Comparison of ENCODE assay signal across 12 mouse cellular contexts in the genomic region with DNA sequence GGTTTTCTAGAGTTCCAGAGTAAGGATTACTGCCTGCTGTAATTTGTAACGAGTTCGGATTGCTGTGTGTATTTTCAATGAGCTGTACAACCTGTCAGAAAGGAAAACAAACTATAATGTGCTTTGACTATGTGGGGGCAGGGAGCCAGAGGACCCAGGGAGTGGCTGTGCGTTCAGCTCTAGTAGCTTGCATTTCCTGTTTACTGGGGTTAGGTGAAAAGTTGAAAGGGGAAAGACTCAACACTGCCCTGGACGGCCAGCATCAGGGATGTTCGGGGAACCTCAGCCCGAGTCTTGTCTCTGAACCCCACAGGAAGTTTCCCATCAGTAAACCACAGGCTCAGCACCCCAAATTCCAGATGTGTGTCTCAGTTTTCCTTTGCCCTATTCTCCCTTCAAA. TPM values are rescaled to one million over a fixed set of nuclear protein-coding genes. Genes with fewer than 3 reads are reported as not detected.
DNase-seq lines count a peak whose midpoint lies in the region; ATAC-seq and TF ChIP-seq lines count a peak whose summit lies in the region.
"Had no signal": no experiment of that assay in that cellular context is flagged by ENCODE, and none has a peak within 500 bp of the region (broad histone marks: within the 10 kb centered on the region; RNA-seq: fewer than 3 reads in every experiment).

No protein-coding gene starts in this region.

- peak overlapping the region; percentile 10; the same call in 1 of the 2 replicates for H3K27ac ChIP-seq in kidney, adult 2 months (ENCODE audit: insufficient read depth, low read depth, low read length)
- no peak overlapping the region for H3K27ac ChIP-seq in kidney, embryonic 16.5 days (ENCODE audit: low read length)
- no peak overlapping the region for H3K27ac ChIP-seq in hindbrain, embryonic 16.5 days (ENCODE audit: low read depth, low read length)
- H3K27ac ChIP-seq: heart, embryonic 15.5 days had no signal

- DNase-seq in kidney, adult 2 months: peak; percentile 75
- peak; percentile 51 to 71 for DNase-seq in CD8-positive naive resting alpha-beta T cell, adult 2 months (ENCODE audit: low read depth in 2 of 2, low spot score in 2 of 2)
- peak; percentile 55 to 68 for DNase-seq in kidney, postnatal 36 days
- no peak for DNase-seq in ovary, postnatal 10 days (ENCODE audit: low spot score)
- no peak for DNase-seq in yolk sac, embryonic 10.5 days (ENCODE audit: low spot score)

- H3K4me2 ChIP-seq in kidney, embryonic 16.5 days (replicated peaks; ENCODE audit: low read depth, low read length): no peak overlapping the region
- no peak overlapping the region for H3K4me2 ChIP-seq in hindbrain, embryonic 16.5 days (ENCODE audit: low read length)
- H3K4me2 ChIP-seq: heart, embryonic 15.5 days; liver, embryonic 11.5 days; midbrain, embryonic 11.5 days had no signal

- peaks cover 2% of the 10 kb centered on the region; the same call in 1 of the 2 replicates for H3K4me1 ChIP-seq in kidney, adult 2 months (ENCODE audit: control insufficient read depth, insufficient read depth, low read length)
- H3K4me1 ChIP-seq in kidney, embryonic 16.5 days (ENCODE audit: insufficient read depth, low read length): peaks cover 49% of the 10 kb centered on the region
- H3K4me1 ChIP-seq in hindbrain, embryonic 16.5 days (ENCODE audit: control insufficient read depth, insufficient read depth, low read depth, low read length): peaks cover 2% of the 10 kb centered on the region; the same call in 1 of the 2 replicates

- no peaks in the 10 kb centered on the region for H3K36me3 ChIP-seq in kidney, adult 2 months (ENCODE audit: control insufficient read depth, insufficient read depth, low read length)
- H3K36me3 ChIP-seq in kidney, embryonic 16.5 days (ENCODE audit: insufficient read depth, low read length): no peaks in the 10 kb centered on the region
- no peaks in the 10 kb centered on the region for H3K36me3 ChIP-seq in hindbrain, embryonic 16.5 days (ENCODE audit: control insufficient read depth, insufficient read depth, low read length)
- H3K36me3 ChIP-seq: heart, embryonic 15.5 days had no signal

- no peak for TF ChIP-seq CTCF in kidney, adult 2 months (conservative IDR thresholded peaks at IDR 0.05; ENCODE audit: insufficient read depth, insufficient read length, low read depth, low read length)

- no peak overlapping the region for H3K9ac ChIP-seq in kidney, embryonic 16.5 days (replicated peaks; ENCODE audit: low read length)
- H3K9ac ChIP-seq in hindbrain, embryonic 16.5 days (ENCODE audit: low read depth, low read length): no peak overlapping the region
- H3K9ac ChIP-seq: heart, embryonic 15.5 days had no signal

- TF ChIP-seq POLR2A in kidney, adult 2 months (IDR thresholded peaks at IDR 0.05; ENCODE audit: low read depth, low read length): no peak

- H3K27me3 ChIP-seq in kidney, adult 2 months (replicated peaks; ENCODE audit: control insufficient read depth, insufficient read depth, low read length): no peaks in the 10 kb centered on the region
- H3K27me3 ChIP-seq in kidney, embryonic 16.5 days (ENCODE audit: insufficient read depth, low read length): no peaks in the 10 kb centered on the region
- H3K27me3 ChIP-seq in hindbrain, embryonic 16.5 days (replicated peaks; ENCODE audit: control insufficient read depth, insufficient read depth, low read length): no peaks in the 10 kb centered on the region
- H3K27me3 ChIP-seq: heart, embryonic 15.5 days had no signal

- no peaks in the 10 kb centered on the region for H3K9me3 ChIP-seq in kidney, embryonic 16.5 days (ENCODE audit: low read length)
- no peaks in the 10 kb centered on the region for H3K9me3 ChIP-seq in hindbrain, embryonic 16.5 days (ENCODE audit: control insufficient read depth, low read length)
- H3K9me3 ChIP-seq: heart, embryonic 15.5 days had no signal

- H3K4me3 ChIP-seq in kidney, adult 2 months (ENCODE audit: insufficient read depth, low read depth, low read length): no peak overlapping the region
- no peak overlapping the region for H3K4me3 ChIP-seq in kidney, embryonic 16.5 days (ENCODE audit: low read length)
- H3K4me3 ChIP-seq in hindbrain, embryonic 16.5 days (ENCODE audit: low read length): no peak overlapping the region
- H3K4me3 ChIP-seq: heart, embryonic 15.5 days had no signal

- 19% methylated on average over 6 of the region's 6 CpGs for WGBS in kidney, adult 2 months
- WGBS in kidney, embryonic 16.5 days: 12% methylated on average over 6 of the region's 6 CpGs
- WGBS in hindbrain, embryonic 16.5 days: 69% methylated on average over 6 of the region's 6 CpGs

- no peak for ATAC-seq in kidney, embryonic 16.5 days (ENCODE audit: low FRiP score, low TSS enrichment)
- ATAC-seq in neutrophil, adult 5-6 weeks (ENCODE audit: extremely low read depth, insufficient number of reproducible peaks, low FRiP score, poor library complexity, severe bottlenecking): peak; percentile 64
- ATAC-seq in hindbrain, embryonic 16.5 days: no peak
- ATAC-seq: intestine, embryonic 16.5 days had no signal

RNA-seq across cellular contexts. Expression of a gene that starts 43.2 kb away (rescaled TPM):
- polyA plus RNA-seq in kidney, adult 2 months (2012; rRNA removed): 7.2 and 9.6 TPM in 2 replicates
- 29.4 and 30.3 TPM in 2 replicates for polyA plus RNA-seq in kidney, embryonic 16.5 days (2015; fragmentation: Nextera tagmentation; extraction: Ambion mirVana)
- 203 and 223 TPM in 2 replicates for total RNA-seq in neutrophil, adult 5-6 weeks (2017)
- 6.4 and 8.4 TPM in 2 replicates for polyA plus RNA-seq in hindbrain, embryonic 16.5 days (2015; fragmentation: Nextera tagmentation; extraction: Ambion mirVana)

Comparison
In these comparisons a context has a peak if more than half of its experiments do, and no peak if none do; other contexts are left out.
1. DNase-seq: peak in kidney, adult 2 months (single experiment), CD8-positive naive resting alpha-beta T cell, adult 2 months (2 of 2) and kidney, postnatal 36 days (2 of 2); none in ovary, postnatal 10 days (single experiment) and yolk sac, embryonic 10.5 days (single experiment).